Mouse (Mus musculus) frontal cortex, adult 2 months (tissue): ENCODE measurements at regions not wholly inside any gene's neighbourhood (a gene's known extent, or its start where the extent isn't known, plus 50 kb on each side); places are given as distances from the start of the nearest gene placed in this dataset.

Experiments
- DNase-seq, 2 experiments: peaks; one replicate each; pipeline ENCODE4 v3.0.0; 2022; ENCODE audit warnings: low spot score in 1 of 2; ENCODE audit errors: extremely low spot score in 1 of 2

DNA sequence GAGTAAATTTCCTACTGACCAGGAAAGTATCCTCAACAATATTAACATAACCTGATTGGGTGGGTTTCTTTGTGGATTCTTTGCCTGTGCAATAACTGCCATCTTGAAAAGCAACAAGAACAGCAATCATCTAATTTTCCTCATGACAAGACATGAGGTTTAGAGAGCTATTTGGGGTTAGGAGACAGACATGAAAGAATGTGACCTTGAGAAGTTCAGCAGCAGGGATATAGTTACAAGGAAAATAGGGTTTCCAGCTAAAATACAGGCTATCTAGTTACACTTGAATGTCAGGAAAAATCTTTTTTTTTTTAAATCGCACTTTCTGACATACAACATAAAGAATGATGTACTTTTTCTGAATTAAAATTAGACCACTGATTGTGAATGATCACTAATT, 83.7 kb upstream of the Lama2 start:
- DNase-seq = no peak

DNA sequence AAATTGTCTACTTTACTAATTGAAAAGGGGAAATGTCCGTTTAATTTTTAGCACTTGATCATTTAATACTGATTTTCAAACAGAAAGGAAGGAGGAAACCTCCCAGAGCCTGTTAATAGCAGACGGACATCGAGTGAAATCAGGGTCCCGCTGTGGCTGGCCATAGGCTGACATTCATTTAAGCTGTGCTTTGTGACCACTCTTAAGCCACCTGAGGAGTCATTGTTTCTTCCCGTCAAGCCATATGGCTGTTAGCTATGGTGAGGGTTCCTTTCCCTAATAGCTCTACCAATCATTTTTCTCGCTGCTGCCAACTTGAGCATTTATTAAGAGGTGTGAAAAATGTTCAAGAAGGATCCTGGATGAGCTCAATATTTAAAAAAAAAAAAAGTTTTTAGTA, 78.7 kb upstream of the Lama2 start:
- no peak for DNase-seq

DNA sequence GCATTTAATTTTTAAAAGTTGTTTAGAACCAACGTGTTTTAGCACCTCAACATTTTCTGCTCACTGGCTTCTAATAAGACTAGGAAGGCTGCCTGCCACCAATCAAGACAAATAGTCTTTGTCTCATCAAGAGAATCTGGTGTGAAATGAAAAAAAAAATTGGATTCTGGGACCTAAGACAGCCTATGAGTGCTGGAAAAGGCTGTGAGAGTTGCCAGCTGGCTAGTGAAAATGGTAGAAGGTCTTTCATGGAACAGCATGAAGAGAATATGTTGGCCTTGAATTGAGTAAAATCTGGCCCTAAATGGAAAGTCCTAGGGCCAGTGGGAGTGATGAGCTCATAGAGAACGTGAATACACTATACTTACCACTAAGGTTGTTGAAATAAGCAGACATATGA, 61.8 kb upstream of the Lama2 start:
- DNase-seq = no peak

GRCm38 (mm10) chr10:27675579-27675978, 56.0 kb upstream of the Lama2 start:
- peak in 1 of 2 experiments; percentile 61 for DNase-seq

GRCm38 (mm10) chr10:27674379-27674778, 54.8 kb upstream of the Lama2 start:
- DNase-seq = no peak
